Mouse (Mus musculus): ENCODE results near the gene Sh3pxd2b. TPM values are rescaled to one million over a fixed set of nuclear protein-coding genes. Genes with fewer than 3 reads are reported as not detected.
A peak's percentile ranks its signal among the peaks of the same experiment; 100 is the strongest.

The Sh3pxd2b gene
- total RNA-seq, 1 experiment from 2014 or later: 1.5 TPM

DNA sequence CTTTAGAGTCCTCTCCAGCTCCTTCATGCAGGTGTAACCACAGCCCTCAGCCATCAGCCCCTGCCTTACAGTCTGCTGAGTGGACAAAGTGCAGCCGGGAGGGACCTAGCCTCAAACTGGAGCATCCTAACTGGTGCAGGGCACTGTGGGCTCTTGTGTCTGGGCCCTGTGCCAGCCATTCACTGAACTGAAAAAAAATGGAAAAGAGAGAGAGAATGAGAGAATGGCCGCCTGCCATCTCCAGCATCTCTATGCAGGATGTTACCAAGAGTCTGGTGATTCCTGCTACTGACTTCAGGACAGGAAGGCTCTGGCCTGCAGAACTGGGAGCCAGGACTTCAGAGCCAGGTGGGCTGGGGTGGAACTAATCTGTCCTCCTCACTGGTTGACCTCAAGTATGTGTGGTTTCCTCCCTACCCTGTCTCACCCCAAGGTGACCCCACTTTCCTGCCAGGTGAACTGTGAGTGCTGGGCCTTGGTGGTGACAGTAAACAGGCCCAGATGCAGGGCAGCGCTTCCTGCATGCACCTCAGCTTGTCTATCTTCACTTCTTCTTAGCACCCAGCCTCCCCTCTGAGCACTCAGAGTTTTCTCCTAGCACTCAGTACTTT lies 16.1 kb downstream of the Sh3pxd2b start:
- ATAC-seq (replicated peaks in 1 of 2; ENCODE audit: insufficient read depth in 1 of 2, low FRiP score in 2 of 2, low TSS enrichment in 1 of 2, low read depth in 1 of 2, poor library complexity in 2 of 2, severe bottlenecking in 2 of 2): peak; percentile 20 to 24; a peak in 1 of 4 replicates

DNA sequence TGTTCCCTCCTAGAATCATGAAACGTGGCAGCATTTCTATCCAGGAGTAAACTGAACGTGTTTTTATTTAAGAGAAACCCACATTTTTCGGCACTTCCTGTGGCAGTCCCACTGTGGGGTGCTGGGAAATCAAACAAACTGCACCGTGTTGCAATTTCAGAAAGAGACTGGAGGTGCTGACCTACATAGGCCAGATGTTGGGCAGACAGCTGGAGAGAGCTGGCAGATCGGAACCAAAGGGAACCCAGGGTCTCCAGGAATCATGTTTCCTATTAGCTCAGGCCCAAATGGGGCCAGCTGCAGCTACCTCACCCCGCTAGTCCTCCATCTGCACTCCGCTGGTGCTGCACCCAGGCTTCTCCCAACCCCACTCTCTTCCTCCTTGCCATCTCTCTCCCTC lies 16.8 kb downstream of the Sh3pxd2b start:
- no peak for ATAC-seq (replicated peaks in 1 of 2; ENCODE audit: insufficient read depth in 1 of 2, low FRiP score in 2 of 2, low TSS enrichment in 1 of 2, low read depth in 1 of 2, poor library complexity in 2 of 2, severe bottlenecking in 2 of 2)

DNA sequence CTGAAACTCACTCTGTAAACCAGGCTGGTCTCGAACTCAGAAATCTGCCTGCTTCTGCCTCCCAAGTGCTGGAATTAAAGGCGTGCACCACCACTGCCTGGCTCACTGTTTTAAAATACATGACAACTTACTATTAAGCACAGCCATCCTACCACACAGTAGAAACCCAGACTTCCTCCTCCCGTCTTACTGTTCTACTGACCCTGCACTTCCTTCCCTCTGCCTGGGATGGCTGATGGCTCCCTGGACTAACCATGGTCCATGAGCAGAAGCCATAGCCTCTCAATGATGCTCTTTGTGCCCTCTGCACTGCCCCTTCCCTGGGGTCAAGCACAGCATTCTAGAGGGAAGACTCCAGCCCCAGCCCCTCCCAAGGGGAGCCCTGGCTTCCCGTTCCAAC lies 17.9 kb downstream of the Sh3pxd2b start:
- no peak for ATAC-seq (replicated peaks in 1 of 2; ENCODE audit: insufficient read depth in 1 of 2, low FRiP score in 2 of 2, low TSS enrichment in 1 of 2, low read depth in 1 of 2, poor library complexity in 2 of 2, severe bottlenecking in 2 of 2)

DNA sequence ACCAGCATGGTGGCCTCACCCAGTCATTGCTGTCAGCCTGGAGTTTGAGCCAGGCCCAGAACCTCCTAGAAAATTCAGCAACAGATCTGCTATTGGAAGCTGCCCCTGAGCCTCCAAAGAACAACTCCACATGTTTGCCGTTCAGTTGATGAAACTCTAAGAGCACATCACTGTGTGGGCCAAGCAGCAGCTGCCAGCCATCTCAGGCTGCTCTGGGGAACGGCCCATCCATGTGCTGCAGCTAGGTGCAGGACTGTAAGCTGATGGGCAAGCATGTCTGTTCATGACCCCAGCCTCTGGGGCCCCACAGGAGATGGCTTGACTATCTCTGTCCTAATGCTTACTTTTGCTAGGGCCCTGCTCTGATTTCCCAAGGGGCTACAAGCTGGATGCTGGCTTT lies 19.4 kb downstream of the Sh3pxd2b start:
- ATAC-seq (replicated peaks in 1 of 2; ENCODE audit: insufficient read depth in 1 of 2, low FRiP score in 2 of 2, low TSS enrichment in 1 of 2, low read depth in 1 of 2, poor library complexity in 2 of 2, severe bottlenecking in 2 of 2): no peak

DNA sequence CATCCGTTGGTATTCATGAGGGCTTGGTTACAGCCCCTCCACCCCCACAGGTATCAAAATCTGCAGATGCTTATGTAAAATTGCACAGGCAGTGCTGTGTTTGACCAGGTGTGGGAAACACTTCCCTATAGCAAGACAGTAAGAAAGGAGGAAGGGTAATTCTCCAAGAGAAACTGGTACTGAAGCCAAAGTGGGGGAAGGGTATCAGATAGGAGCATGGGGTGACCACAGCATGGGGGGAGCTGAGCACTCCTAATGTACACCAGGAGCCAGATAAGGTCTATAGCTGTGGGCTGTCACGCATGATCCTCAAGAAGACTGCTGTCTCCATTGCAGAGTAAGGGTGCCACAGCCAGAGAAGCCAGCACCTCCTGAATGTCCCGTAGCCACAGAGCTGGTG lies 21.4 kb downstream of the Sh3pxd2b start:
- no peak for ATAC-seq (replicated peaks in 1 of 2; ENCODE audit: insufficient read depth in 1 of 2, low FRiP score in 2 of 2, low TSS enrichment in 1 of 2, low read depth in 1 of 2, poor library complexity in 2 of 2, severe bottlenecking in 2 of 2)

DNA sequence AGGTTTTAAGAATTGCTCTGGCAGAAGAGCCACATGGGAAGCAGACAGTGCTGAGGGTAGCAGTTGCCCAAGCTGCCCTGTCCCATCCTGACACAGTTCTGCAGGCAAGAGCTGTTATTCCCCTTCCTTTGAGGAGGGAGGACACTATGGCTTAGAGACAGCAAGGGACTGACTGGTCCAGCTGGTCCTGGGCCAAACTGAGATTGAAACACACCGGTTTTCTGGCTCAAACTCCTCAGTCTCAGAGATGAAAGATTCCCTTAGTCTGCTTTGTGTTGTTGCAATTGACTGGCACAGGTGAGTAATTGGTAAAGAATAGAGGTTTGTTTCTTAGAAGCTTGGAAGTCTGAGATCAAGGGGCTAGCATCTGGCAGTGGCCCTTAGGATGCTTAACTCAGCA lies 23.3 kb downstream of the Sh3pxd2b start:
- ATAC-seq (replicated peaks in 1 of 2; ENCODE audit: insufficient read depth in 1 of 2, low FRiP score in 2 of 2, low TSS enrichment in 1 of 2, low read depth in 1 of 2, poor library complexity in 2 of 2, severe bottlenecking in 2 of 2): no peak

DNA sequence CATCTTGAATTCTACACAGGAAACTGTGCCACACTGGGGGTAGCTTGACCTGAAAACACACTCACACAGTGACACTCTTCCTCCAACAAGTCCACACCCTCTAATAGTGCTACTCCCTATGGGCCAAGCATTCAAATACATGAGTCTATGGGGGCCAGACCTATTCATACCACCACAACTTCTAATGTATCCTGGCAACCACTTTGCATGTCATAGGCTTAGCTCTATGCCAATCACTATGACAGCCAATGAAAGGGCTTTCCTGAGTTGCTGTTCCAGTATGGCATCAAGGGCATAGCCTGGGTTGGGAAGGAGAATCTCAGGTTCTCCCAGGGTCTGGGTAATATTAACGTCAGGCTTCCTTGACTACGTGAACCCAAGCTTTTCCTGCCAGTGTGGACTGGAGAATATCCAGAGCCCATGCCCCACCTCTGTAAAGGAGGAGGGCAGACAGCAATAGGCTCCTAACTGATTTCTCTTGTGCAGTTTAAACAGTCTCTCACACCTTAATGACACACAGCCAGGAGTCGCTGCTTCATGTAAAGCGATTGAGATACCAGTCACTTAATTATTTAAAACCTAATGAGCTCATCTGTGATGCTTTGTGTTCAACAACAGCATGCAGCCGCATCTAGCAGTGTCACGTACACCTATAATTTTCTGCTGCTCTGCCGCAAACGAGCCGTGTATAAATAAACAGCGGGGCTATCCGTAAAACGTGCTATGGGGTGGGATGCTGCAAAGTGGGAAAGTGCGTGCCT lies 25.8 kb downstream of the Sh3pxd2b start:
- no peak for ATAC-seq (replicated peaks in 1 of 2; ENCODE audit: insufficient read depth in 1 of 2, low FRiP score in 2 of 2, low TSS enrichment in 1 of 2, low read depth in 1 of 2, poor library complexity in 2 of 2, severe bottlenecking in 2 of 2)

DNA sequence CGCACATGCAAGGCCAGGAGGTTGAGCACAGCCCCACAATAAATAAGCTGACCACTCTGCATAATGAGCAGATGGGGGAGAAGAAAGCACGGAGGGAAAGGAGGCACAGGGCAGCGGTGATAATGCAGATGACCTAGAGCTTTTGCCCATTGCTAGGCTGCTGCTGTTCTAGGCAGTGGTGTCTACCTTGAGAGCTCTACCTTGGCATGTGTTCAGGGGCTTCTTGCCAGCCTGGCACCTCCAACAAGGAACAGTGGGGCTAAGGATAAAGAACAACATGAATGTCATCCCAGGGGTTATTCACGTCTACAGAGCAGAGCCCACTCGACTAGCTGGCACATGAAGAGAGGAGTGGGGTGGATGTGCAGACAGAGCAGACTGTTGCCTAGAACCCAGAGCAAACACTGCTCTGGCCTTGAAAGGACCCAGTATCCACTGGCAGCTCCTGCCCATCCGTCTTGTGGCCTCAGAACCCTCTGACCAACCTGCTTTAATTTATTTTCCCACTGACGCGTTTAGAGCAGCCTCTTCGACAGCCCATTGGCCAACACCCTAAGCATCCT lies 26.5 kb downstream of the Sh3pxd2b start:
- no peak for ATAC-seq (replicated peaks in 1 of 2; ENCODE audit: insufficient read depth in 1 of 2, low FRiP score in 2 of 2, low TSS enrichment in 1 of 2, low read depth in 1 of 2, poor library complexity in 2 of 2, severe bottlenecking in 2 of 2)

DNA sequence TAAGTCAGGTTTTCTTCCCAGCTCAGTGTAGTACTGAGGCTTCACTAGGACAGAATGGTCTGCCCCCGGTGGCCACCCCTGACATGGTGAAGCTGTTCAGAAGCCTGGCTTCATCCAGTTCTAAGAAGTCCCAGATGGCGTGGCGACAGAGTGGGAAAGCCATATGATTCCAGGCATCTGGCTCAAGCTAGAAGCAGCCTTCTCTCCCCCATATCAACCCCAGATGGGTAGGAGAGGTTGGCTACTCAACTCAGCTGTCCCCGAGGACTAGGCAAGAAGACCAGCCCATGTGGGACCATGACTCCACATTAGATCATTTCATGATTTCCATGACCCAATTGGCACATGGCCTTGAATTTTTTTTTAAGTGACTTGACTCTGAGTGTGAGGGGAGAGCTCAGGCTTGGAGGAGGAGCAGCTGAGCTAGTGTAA lies 27.5 kb downstream of the Sh3pxd2b start:
- ATAC-seq (replicated peaks in 1 of 2; ENCODE audit: insufficient read depth in 1 of 2, low FRiP score in 2 of 2, low TSS enrichment in 1 of 2, low read depth in 1 of 2, poor library complexity in 2 of 2, severe bottlenecking in 2 of 2): no peak

DNA sequence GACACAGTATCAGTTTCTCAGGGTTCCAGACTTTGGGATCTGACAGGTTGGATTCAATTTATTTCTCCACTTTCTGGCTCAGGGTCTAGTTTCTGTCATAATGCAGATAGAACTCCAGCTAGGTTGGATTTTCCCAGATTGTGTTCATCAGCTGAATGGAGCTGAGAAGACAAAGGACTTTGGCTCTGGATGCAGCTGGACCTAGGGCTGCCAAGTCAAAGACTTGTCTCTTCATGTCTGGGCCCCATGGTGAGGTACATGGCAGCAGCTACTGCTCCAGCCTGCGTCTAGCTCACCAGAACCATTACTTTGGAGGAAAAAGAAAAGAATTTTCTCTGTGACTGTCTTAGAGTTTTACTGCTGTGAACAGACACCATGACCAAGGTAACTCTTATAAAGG lies 28.5 kb downstream of the Sh3pxd2b start:
- no peak for ATAC-seq (replicated peaks in 1 of 2; ENCODE audit: insufficient read depth in 1 of 2, low FRiP score in 2 of 2, low TSS enrichment in 1 of 2, low read depth in 1 of 2, poor library complexity in 2 of 2, severe bottlenecking in 2 of 2)

DNA sequence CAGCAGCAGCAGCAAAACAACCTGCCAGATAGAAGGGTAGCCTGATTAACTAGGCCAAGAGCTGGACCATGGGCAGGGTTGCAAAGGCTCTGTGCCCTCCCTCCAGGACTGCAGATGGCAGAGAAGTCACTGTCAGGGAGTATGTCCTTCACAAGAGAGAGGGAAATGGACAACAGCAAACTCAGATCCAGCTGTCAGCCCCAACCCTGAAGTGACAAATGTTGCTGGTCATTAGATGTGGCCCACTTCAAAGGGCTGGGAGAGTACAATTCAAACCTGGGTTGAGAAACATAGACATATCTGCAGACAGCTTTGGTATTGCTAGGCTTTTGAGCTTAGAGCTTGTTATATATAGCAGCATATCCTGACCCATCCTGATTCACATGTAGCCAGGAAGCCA lies 32.3 kb downstream of the Sh3pxd2b start:
- ATAC-seq (replicated peaks in 1 of 2; ENCODE audit: insufficient read depth in 1 of 2, low FRiP score in 2 of 2, low TSS enrichment in 1 of 2, low read depth in 1 of 2, poor library complexity in 2 of 2, severe bottlenecking in 2 of 2): no peak

DNA sequence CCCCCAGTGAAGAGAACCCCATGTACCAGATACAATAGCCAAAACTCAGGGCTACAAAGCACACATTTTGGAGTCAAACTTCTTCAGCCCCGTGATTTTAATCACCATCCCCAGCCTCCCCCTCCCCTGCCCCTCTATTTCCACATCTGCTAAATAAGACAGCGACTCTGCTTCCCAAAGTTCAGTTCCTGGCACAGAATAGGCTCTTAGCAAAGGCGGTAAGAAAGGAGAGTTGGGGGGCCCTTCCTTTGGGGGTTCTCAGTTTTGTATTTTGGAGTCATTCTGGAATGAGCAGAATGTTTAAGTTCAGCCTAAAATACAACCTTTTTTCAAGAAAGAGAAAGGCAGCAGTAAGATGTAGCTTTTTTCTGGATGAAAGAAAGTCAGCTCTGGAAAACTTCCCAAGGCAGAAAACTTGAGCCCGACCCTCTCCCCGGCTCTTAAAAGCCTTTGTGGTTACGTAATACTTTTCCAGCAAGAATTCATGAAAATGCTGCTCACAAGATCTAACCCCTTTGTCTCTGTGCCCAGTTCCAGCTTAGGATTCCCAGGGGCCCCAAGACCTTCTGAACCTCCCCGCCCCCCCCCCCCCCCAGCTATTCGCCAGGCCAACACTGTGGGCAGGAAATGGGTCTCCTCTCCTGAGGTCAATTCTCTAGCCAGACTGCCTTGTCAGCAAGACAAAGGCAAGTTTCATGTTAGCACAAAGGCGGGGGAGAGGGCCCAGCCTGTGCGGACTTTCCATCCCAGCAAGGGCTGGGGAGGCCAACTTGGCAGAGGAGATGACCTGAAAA lies 35.9 kb downstream of the Sh3pxd2b start:
- ATAC-seq (replicated peaks in 1 of 2; ENCODE audit: insufficient read depth in 1 of 2, low FRiP score in 2 of 2, low TSS enrichment in 1 of 2, low read depth in 1 of 2, poor library complexity in 2 of 2, severe bottlenecking in 2 of 2): no peak

DNA sequence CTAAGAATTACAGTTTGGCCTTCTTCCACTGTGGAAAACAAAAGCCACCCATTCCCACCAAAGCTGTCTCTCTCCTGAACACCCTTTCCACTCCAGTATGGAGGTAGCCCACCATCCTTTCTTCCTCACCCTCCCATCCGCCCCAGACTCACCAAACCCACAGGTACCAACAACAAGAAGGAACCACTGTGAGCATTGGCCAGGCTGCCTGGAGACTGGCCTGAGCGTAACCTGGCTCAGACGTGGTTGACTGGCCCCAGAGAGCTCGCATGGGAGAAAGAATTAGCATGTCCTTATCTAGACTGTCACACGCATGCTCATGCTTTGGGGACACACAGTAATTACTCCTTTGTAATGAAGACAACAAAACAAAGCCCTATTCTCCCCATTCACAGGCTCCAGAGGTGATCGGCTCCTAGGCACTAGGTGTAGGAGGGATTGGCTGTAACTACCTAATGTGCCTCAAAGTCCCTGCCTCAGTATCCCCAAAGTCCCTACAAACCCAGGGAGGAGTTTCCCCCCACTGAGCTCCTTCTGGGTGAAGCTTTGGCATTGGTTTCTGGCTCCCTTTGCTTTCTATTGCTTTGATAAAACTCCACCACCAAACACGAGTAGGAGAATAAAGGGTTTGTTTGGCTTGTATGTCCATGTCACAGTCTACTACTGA lies 36.6 kb downstream of the Sh3pxd2b start:
- no peak for ATAC-seq (replicated peaks in 1 of 2; ENCODE audit: insufficient read depth in 1 of 2, low FRiP score in 2 of 2, low TSS enrichment in 1 of 2, low read depth in 1 of 2, poor library complexity in 2 of 2, severe bottlenecking in 2 of 2)

DNA sequence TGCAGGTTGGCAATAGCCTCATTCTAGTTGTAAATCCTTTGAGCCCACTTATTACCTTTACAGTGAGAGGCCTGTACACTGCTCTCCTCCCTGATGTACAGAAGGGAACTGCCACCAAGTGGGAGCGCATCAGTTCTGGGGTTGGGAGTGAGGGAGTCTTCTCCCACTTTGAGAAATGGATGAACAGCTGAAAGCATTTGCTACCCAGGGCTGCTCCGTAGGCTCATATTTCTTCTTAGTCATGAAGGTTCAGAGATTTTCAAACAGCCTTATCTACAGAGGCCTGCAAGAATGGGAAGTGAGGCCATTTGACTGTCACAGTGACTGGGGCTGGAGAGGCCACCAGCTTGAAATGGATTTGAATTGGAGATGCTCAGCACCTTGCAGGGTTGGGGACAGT lies 38.4 kb downstream of the Sh3pxd2b start:
- ATAC-seq (replicated peaks in 1 of 2; ENCODE audit: insufficient read depth in 1 of 2, low FRiP score in 2 of 2, low TSS enrichment in 1 of 2, low read depth in 1 of 2, poor library complexity in 2 of 2, severe bottlenecking in 2 of 2): no peak

DNA sequence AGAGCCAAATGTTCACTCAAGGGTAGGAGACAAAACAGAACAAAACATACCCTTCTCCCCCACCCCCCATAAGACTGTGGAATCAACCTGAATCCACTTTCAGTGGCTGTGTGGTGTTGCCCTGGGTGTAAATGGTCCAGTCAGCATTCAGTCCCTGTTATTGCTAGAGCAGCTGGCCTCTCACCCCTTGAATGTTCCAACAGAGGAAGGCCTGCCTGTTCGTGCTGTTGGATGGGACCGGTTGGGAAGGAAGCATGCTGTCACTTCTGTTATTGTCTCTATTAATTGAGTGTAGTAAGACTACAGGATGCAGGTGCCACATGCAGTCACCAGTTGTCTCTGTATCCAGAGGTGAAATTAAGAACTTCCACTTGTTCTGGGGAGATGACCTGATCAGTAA lies 40.4 kb downstream of the Sh3pxd2b start:
- ATAC-seq (replicated peaks in 1 of 2; ENCODE audit: insufficient read depth in 1 of 2, low FRiP score in 2 of 2, low TSS enrichment in 1 of 2, low read depth in 1 of 2, poor library complexity in 2 of 2, severe bottlenecking in 2 of 2): no peak

DNA sequence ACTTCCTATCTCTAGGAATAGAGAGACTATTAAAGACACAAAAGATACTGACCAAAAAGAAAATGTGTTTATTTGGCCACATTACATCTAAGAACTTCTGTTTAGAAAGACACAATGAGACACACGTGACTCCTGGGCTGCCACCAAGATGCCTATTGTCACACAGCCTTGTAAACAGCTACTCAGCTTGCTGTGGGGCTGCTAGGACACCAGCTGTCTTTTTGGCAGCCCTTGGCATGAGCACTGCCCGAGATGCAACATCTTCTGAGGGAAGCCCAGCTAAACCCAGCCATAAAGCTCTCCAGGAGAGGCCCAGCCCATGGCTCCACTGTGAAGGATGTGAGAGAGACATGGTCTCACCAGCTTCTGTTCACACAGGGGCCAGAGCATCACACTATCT lies 45.5 kb downstream of the Sh3pxd2b start:
- no peak for ATAC-seq (replicated peaks in 1 of 2; ENCODE audit: insufficient read depth in 1 of 2, low FRiP score in 2 of 2, low TSS enrichment in 1 of 2, low read depth in 1 of 2, poor library complexity in 2 of 2, severe bottlenecking in 2 of 2)

DNA sequence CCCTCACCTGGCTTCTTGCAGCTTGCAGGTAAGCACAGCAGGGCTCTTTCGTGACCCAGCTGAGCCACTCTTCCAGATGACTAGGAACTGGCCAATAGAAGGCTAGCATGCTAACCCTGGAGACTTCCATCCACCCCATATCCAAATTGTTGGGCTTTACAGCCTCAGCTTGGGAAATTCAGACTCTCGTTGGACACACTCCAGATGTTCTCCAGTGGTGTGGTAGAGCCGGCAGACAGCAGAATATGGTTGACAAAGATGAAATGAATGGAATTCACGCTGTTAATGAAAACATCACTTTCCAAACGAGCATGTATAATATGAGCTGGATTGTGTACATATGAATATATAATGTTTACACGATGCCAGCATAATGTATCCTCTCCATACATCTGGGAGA lies 48.2 kb downstream of the Sh3pxd2b start:
- ATAC-seq (replicated peaks in 1 of 2; ENCODE audit: insufficient read depth in 1 of 2, low FRiP score in 2 of 2, low TSS enrichment in 1 of 2, low read depth in 1 of 2, poor library complexity in 2 of 2, severe bottlenecking in 2 of 2): no peak

DNA sequence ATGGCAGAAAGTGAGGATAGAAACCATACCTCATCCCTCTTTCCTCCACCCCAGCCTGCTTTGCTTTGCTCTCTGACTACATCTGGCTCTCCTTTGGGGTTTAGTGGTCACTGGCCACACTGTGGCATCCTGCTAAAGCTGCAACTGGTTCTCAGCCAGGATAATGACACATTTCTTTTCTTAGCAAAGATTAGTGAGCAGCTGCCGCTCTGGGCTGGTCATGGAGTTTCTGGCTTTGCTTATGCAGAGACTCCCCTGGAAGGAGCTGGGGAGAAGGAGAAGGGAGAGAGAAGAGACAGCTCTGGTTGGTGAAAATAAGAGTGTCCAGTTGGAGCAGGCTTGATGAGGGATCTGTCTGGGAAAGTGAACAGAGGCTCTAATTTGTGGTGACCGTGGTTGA lies 50.8 kb downstream of the Sh3pxd2b start:
- ATAC-seq (replicated peaks in 1 of 2; ENCODE audit: insufficient read depth in 1 of 2, low FRiP score in 2 of 2, low TSS enrichment in 1 of 2, low read depth in 1 of 2, poor library complexity in 2 of 2, severe bottlenecking in 2 of 2): peak in 1 of 2 experiments; percentile 53; a peak in 1 of 4 replicates

All from hematopoietic stem cell, adult 5-6 weeks (primary cell).